Mouse (Mus musculus): ENCODE data around the gene Hoxa7.

Hoxa7 gene

GRCm38 (mm10) chr6:52252775-52253376, 31.2 kb upstream of the Hoxa7 start:
- peak; percentile 49 for DNase-seq

- DNase-seq = peak; percentile 36
Measured at GRCm38 (mm10) chr6:52252016-52252774, 30.5 kb upstream of the Hoxa7 start.

GRCm38 (mm10) chr6:52251177-52251879, 29.7 kb upstream of the Hoxa7 start:
- no peak for DNase-seq

GRCm38 (mm10) chr6:52249826-52250225, 28.2 kb upstream of the Hoxa7 start:
- DNase-seq = no peak

- no peak for DNase-seq
Measured at GRCm38 (mm10) chr6:52249415-52249738, 27.7 kb upstream of the Hoxa7 start.

GRCm38 (mm10) chr6:52248638-52249414, 27.2 kb upstream of the Hoxa7 start:
- no peak for DNase-seq

GRCm38 (mm10) chr6:52247766-52248637, 26.3 kb upstream of the Hoxa7 start:
- DNase-seq = no peak

- DNase-seq = no peak
Measured at GRCm38 (mm10) chr6:52246916-52247315, 25.3 kb upstream of the Hoxa7 start.

GRCm38 (mm10) chr6:52246403-52246803, 24.7 kb upstream of the Hoxa7 start:
- no peak for DNase-seq

- DNase-seq = no peak
Measured at GRCm38 (mm10) chr6:52245757-52246142, 24.1 kb upstream of the Hoxa7 start, which contains the start of gene Hoxa11. Hoxa11 (minus strand) TSS chr6:52245810.

- DNase-seq = no peak
Measured at GRCm38 (mm10) chr6:52245040-52245756, 23.5 kb upstream of the Hoxa7 start.

- DNase-seq = no peak
Measured at GRCm38 (mm10) chr6:52244471-52245039, 22.9 kb upstream of the Hoxa7 start.

GRCm38 (mm10) chr6:52243681-52244121, 22.0 kb upstream of the Hoxa7 start:
- no peak for DNase-seq

- DNase-seq = no peak
Measured at GRCm38 (mm10) chr6:52242801-52243332, 21.2 kb upstream of the Hoxa7 start.

GRCm38 (mm10) chr6:52241001-52241621, 19.5 kb upstream of the Hoxa7 start:
- DNase-seq = no peak

GRCm38 (mm10) chr6:52240389-52241000, 18.8 kb upstream of the Hoxa7 start, which contains the start of gene Hoxa10:
Hoxa10 (minus strand) TSS chr6:52240854.
- DNase-seq = peak; percentile 88

GRCm38 (mm10) chr6:52239625-52240388, 18.2 kb upstream of the Hoxa7 start:
- no peak for DNase-seq

GRCm38 (mm10) chr6:52238976-52239375, 17.3 kb upstream of the Hoxa7 start:
- no peak for DNase-seq

GRCm38 (mm10) chr6:52238155-52238545, 16.5 kb upstream of the Hoxa7 start:
- DNase-seq = no peak
